Mouse (Mus musculus): ENCODE measurements around the gene Psme3.

DNA sequence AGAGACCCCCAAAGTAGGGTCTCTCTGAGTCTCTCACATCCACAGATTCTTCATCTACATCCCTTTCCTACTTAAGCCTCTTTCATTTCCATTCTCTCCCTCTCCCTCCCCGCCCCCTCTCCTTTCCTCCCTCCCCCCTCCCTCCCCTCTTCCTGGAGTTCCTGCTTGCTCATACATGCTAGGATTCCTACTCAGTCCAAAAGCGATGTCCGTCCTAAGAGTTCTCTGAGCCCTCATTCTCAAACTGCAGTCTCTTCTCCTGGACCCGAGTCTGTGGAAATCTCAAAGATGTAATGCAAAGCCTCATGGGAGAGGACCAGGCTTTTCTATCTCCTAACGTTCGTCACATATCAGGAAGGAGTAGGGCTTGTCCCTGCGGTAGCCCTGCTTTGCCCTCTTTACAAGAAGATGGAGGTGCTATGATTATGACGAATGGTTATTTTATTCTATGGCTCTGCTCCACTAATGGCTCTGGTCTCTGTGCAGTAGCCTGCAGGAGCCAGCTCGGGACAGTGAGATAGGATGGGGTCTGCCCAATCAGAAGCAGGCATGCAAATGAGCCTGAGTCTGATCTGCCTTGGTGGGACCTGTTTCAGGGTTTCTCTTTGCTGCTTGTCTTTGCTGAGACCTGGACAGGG is 22.2 kb downstream of the Psme3 start:
- TF ChIP-seq EP300 (IDR thresholded peaks at IDR 0.05; ENCODE audit: low read depth): no peak
- TF ChIP-seq CTCF (IDR thresholded peaks at IDR 0.05; ENCODE audit: low read depth): no peak
